Mouse (Mus musculus): ENCODE data around the gene Nras. TPM values are rescaled to one million over a fixed set of nuclear protein-coding genes. Genes with fewer than 3 reads are reported as not detected.

The Nras gene
- polyA plus RNA-seq (2012; rRNA removed) (65.9 and 67.8 TPM in 2 replicates), polyA plus RNA-seq (2014; fragmentation: Nextera tagmentation; extraction: Ambion mirVana) (96.8 and 99.2 TPM in 2 replicates)

DNA sequence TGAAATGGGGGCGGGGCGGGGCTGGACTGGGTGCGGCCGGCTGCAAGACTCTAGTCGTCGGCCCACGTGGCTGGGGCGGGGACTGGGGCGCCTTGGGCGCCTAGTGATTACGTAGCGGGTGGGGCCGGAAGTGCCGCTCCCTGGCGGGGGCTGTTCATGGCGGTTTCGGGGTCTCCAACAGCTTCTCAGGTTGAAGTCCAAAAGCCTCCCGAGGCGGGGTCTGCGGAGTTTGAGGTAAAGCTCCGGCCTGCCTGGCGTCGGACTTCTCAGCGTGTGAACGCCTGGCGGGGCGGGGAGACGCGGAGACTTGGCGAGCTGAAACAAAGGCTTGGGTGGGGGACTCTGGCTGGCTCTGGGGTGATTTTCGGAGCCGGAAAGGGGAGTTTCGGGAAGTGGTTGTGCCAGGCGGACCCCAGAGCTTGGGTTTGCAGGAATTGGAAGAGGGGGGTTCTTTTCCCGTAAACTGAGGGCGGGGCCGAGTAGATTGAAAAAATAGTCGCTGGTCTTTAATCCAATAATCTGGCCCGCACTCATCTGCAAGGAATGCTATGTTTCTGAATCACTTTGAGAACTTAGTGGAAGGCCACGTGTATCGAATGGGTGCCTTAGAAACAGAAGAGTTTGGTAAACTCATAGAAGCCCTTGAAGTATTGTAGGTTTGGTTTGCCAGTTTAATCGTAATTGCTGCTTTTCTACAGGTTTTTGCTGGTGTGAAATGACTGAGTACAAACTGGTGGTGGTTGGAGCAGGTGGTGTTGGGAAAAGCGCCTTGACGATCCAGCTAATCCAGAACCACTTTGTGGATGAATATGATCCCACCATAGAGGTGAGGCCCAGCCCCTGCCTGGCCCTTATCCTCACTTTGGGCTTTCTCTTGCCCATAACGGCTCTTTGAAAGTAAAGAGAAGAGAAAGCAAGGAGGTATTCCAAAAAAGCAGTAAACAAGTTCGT, at the start of gene Nras:
Gene Nras (plus strand): TSS at position 79 of the 951 bp plus-strand sequence.
- Histone ChIP-seq H3K36me3 (ENCODE audit: control insufficient read depth, insufficient read depth, low read length) (peaks cover 71% of the 10 kb centered on the region), H3K4me2 (replicated peaks; ENCODE audit: low read depth, low read length, severe bottlenecking) (peak within 1 kb of the TSS; percentile 73), H3K27ac (replicated peaks; ENCODE audit: low read depth, low read length) (peak within 1 kb of the TSS; percentile 96), H3K9me3 (ENCODE audit: control insufficient read depth, low read length) (no peaks in the 10 kb centered on the region), H3K27me3 (ENCODE audit: control insufficient read depth, insufficient read depth, low read length) (no peaks in the 10 kb centered on the region), H3K4me1 (ENCODE audit: control insufficient read depth, insufficient read depth, low read length) (peaks cover 3% of the 10 kb centered on the region; the same call in 1 of the 2 replicates), H3K4me3 (replicated peaks; ENCODE audit: low read length) (peak within 1 kb of the TSS; percentile 61), H3K9ac (ENCODE audit: low read depth, low read length, severe bottlenecking) (peak within 1 kb of the TSS; percentile 82)
- peak; percentile 61; the same call in 1 of the 2 replicates for TF ChIP-seq POLR2A (IDR thresholded peaks at IDR 0.05; ENCODE audit: borderline replicate concordance, extremely low read depth, insufficient read depth, insufficient read length)
- DNase-seq (ENCODE audit: low spot score) (peak; percentile 97), ATAC-seq (ENCODE audit: low FRiP score, low read depth) (peak; percentile 98)
- 3% methylated on average over 46 of the region's 46 CpGs for WGBS

DNA sequence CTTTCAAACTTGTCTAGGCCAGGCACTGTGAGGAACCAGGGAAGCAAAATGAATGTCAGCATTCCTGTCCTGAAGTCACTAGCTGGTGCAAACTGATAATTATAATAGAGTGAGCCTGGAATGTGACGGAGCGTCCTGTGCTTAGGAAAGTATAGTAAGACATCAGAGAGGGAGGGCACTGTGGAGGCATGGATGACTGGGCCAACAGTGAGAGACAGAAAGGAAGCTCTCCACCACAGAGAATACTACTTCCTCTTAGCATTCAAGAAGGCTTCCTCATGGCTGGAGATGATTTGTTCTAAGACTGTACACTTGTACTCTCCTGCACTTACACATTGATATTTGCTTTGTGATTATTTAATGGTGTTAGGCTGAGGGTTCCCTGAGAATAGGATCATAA, 40.7 kb upstream of the Nras start:
- no peak overlapping the region for H3K4me3 ChIP-seq (replicated peaks; ENCODE audit: low read length)
- no peak overlapping the region for H3K9ac ChIP-seq (ENCODE audit: low read depth, low read length, severe bottlenecking)
- TF ChIP-seq POLR2A (IDR thresholded peaks at IDR 0.05; ENCODE audit: borderline replicate concordance, extremely low read depth, insufficient read depth, insufficient read length) = no peak
- DNase-seq (ENCODE audit: low spot score) (no peak), ATAC-seq (ENCODE audit: low FRiP score, low read depth) (no peak)
- WGBS = 75% methylated on average over 2 of the region's 2 CpGs
- no peaks in the 10 kb centered on the region for H3K9me3 ChIP-seq (ENCODE audit: control insufficient read depth, low read length)
- no peak overlapping the region for H3K27ac ChIP-seq (replicated peaks; ENCODE audit: low read depth, low read length)
- no peak overlapping the region for H3K4me2 ChIP-seq (replicated peaks; ENCODE audit: low read depth, low read length, severe bottlenecking)
- H3K4me1 ChIP-seq (ENCODE audit: control insufficient read depth, insufficient read depth, low read length) = peaks cover 8% of the 10 kb centered on the region
- no peaks in the 10 kb centered on the region for H3K36me3 ChIP-seq (ENCODE audit: control insufficient read depth, insufficient read depth, low read length)
- H3K27me3 ChIP-seq (ENCODE audit: control insufficient read depth, insufficient read depth, low read length) = no peaks in the 10 kb centered on the region

DNA sequence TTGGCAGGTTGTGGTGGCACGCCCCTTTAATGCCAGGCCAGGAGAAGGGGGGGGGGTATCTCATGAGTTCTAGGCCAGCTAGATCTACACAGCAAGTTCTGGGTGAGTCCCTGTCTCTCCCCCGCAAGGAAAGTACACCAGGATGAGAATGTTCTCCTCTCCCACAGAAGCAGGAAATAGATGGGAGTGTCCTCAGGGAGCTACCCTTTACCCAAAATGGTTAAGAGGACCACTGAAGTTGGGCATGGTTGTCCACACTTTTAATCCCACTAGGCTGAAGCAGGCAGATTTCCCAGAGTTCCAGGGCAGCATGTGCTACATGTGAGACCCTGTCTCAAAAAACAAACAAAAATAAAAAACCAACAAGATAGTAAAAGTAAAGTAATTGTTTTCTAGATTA, 38.6 kb upstream of the Nras start:
- peak overlapping the region; percentile 83 for H3K4me3 ChIP-seq (replicated peaks; ENCODE audit: low read length)

DNA sequence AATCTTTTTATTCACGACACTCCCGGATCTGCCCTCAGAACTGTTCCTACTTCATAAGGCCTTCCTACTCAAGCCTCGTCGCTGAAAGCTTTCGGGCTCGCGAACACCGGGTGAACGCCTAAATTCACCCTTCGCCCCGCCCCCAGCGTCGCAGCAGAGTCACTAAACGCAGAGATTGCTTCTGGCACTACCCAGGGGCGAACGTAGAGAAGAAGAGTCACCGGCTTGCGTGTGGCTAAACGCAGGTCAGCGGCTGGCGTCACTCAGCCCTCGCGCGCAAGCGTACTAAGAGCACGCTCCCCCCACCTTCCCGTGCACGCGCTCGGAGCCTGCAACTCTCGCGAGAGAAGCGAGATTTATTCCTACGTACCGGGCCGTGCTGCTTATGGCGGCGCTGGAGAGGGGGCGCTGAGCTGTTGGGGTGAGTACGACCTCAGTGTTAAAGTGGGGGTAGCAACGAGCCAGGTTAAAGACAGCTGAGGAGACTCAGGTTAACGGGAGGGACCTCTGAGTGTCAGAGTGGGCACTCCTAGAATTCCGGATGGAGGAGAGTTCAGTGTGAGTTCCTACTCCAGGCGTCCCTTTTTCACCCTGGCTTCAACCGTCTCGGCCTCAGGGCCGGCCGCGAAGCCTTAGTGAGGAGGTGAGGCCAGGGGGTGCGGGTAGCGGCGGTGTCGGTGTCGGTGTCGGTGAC, 37.7 kb upstream of the Nras start, which contains the start of gene Csde1:
Gene Csde1 (plus strand): TSS at position 178 of the 694 bp plus-strand sequence.
- TF ChIP-seq POLR2A (IDR thresholded peaks at IDR 0.05; ENCODE audit: borderline replicate concordance, extremely low read depth, insufficient read depth, insufficient read length) = peak; percentile 95; the same call in 1 of the 2 replicates
- under 1% methylated on average over 54 of the region's 55 CpGs for WGBS

More for the DNA sequence above, 38.6 kb upstream of the Nras start:
- H3K27ac ChIP-seq (replicated peaks; ENCODE audit: low read depth, low read length) = peak overlapping the region; percentile 97
- H3K4me1 ChIP-seq (ENCODE audit: control insufficient read depth, insufficient read depth, low read length) = peaks cover 9% of the 10 kb centered on the region
- no peak for TF ChIP-seq POLR2A (IDR thresholded peaks at IDR 0.05; ENCODE audit: borderline replicate concordance, extremely low read depth, insufficient read depth, insufficient read length)
- ATAC-seq (ENCODE audit: low FRiP score, low read depth) (no peak), DNase-seq (ENCODE audit: low spot score) (no peak)
- WGBS = 94% methylated on average over 2 of the region's 2 CpGs
- peak overlapping the region; percentile 46; the same call in 1 of the 2 replicates for H3K4me2 ChIP-seq (replicated peaks; ENCODE audit: low read depth, low read length, severe bottlenecking)
- H3K36me3 ChIP-seq (ENCODE audit: control insufficient read depth, insufficient read depth, low read length) = no peaks in the 10 kb centered on the region
- H3K9ac ChIP-seq (ENCODE audit: low read depth, low read length, severe bottlenecking) = peak overlapping the region; percentile 99
- no peaks in the 10 kb centered on the region for H3K9me3 ChIP-seq (ENCODE audit: control insufficient read depth, low read length)
- H3K27me3 ChIP-seq (ENCODE audit: control insufficient read depth, insufficient read depth, low read length) = no peaks in the 10 kb centered on the region

More for the DNA sequence above, 37.7 kb upstream of the Nras start, which contains the start of gene Csde1:
- Histone ChIP-seq H3K9me3 (ENCODE audit: control insufficient read depth, low read length) (no peaks in the 10 kb centered on the region), H3K27ac (replicated peaks; ENCODE audit: low read depth, low read length) (peak within 1 kb of the TSS; percentile 97), H3K36me3 (ENCODE audit: control insufficient read depth, insufficient read depth, low read length) (peaks cover 3% of the 10 kb centered on the region; the same call in 1 of the 2 replicates), H3K4me1 (ENCODE audit: control insufficient read depth, insufficient read depth, low read length) (peaks cover 9% of the 10 kb centered on the region), H3K9ac (ENCODE audit: low read depth, low read length, severe bottlenecking) (peak within 1 kb of the TSS; percentile 99), H3K4me3 (replicated peaks; ENCODE audit: low read length) (peak within 1 kb of the TSS; percentile 83), H3K4me2 (replicated peaks; ENCODE audit: low read depth, low read length, severe bottlenecking) (peak within 1 kb of the TSS; percentile 74), H3K27me3 (ENCODE audit: control insufficient read depth, insufficient read depth, low read length) (no peaks in the 10 kb centered on the region)
- ATAC-seq (ENCODE audit: low FRiP score, low read depth) (peak; percentile 95), DNase-seq (ENCODE audit: low spot score) (peak; percentile 99)
